Mouse (Mus musculus): ENCODE data around the gene 1500015O10Rik.

The 1500015O10Rik gene

DNA sequence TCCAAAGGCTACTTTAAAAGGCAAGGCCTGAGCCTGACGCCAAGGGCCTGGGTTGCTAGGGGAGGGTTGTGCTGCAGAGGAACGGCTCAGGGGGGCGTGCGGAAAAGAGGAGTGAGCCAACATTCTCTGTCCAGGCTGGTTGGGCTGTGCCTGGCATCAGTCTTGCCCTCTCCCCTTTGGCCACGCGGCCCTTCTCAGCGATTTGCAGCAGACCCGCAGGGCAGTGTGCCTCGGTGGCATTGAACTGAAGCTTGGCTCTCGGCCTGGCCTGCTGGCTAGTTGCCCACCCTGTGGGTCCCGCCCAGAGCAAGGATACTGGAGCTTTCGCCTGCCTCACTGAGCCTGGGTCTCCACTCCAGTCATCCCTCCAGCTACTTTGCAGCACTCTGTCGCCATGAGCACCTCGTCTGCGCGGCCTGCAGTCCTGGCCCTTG is at the start of gene 1500015O10Rik:
1500015O10Rik (plus strand) TSS at position 112 of the 434 bp plus-strand sequence.
- DNase-seq (ENCODE audit: low read depth, low spot score), result no peak

DNA sequence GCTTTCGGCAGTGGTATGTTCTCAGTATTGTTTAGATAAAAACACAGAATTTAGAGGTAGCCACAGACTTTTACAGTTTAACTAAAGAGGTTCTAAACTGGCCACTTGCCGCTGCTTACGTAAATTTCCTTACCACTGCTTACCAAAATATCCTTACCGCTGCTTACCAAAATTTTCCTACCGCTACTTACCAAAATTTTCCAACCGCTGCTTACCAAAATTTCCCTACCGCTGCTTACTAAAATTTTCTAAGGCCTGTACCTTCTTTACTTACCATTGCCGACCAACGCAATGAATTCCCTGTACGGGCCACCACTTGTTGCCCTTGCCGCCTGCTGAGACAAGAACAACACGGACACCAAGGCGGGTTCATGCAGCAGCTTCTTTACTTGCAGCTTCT is 40.4 kb upstream of the 1500015O10Rik start:
- no peak for DNase-seq (ENCODE audit: low read depth, low spot score)

DNA sequence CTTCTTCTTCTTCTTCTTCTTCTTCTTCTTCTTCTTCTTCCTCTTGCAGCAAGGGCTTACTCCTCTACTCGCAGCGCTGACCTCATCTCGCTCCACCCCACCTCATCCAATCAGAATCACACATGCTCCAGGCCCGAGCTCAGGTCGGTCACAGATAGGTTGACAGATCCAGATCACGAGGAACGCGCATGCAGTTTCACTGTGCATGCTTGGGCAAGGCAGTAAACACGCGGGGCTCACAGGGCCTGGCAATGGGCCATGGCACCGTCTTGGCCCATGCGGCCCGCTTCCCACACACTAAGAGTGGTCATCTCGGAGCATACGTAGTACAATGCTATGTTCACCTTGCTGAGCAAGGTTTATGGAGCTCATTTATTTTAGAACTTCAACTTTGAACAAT is 39.9 kb upstream of the 1500015O10Rik start:
- DNase-seq (ENCODE audit: low read depth, low spot score), result no peak

DNA sequence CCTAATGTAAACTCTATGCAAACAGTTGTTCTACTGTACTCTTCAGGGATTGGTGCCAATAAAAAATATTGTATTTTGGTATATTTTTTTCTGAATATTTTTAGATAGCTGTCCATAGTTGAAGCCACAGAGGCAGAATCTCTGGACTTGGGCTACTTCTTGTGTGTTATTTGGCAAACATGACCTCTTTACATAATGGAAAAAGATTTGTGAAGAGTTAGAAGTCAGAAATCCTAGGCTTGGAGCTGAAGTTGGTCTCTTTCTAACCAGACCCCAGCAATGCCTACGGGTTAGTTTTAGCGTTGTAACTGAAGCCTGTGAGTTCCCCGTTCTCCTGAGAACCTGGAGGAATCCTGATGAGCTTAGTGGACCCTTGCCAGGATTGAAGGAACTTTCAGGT is 36.3 kb upstream of the 1500015O10Rik start:
- no peak for DNase-seq (ENCODE audit: low read depth, low spot score)

DNA sequence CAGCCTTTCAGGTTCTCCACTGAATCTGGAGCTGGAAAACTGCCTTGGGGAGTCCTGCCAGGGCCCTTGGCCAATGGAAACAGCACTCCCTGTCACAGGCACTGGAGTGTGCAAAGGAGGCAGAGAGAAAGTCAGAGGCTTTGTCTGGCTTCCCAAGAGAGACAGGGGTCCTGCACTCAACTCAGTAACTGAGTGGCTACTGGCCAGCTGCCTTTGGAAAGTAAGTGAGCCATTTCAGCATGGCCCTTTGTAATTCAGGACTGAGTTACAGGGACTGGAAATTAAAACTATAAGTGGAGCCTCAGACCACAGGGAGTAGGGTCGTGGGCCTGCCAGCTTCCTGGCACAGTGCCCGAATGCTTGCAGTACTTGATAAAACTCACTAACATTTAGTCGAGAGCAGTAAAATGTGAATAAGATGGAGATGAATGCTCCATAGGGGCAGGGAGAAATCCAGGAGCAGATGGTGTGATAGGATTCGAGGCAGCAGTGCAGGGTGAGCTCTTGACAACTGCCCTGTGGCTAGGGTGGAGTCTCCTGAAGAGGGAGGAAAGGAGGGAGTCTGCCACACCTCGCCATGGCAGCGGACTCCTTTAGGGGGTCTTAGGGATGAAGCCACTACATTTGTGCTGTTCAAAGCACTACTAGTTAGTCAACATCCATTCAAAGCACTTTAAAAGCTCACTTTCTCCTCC is 35.4 kb upstream of the 1500015O10Rik start:
- peak; percentile 30 for DNase-seq (ENCODE audit: low read depth, low spot score)

DNA sequence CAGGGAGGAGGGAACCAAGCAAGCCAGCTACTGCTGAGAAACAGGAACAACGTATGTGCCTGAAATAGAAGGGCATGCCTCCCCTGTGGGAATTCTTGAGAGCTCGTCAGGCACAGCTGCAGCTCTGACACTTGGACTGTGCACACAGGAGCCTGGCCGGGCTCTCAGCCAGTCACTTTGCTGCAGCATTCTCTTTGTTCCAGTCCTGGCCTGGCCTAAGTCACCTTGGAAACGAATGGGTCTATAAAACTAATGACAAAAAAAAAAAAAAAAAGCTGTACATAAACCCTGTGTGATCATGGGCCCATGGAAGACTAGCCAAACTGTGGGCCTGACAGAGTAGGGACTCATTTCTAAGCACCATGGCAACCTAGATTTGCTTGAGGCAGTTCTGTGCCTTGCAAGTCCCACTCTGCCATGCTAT is 31.8 kb upstream of the 1500015O10Rik start:
- no peak for DNase-seq (ENCODE audit: low read depth, low spot score)

DNA sequence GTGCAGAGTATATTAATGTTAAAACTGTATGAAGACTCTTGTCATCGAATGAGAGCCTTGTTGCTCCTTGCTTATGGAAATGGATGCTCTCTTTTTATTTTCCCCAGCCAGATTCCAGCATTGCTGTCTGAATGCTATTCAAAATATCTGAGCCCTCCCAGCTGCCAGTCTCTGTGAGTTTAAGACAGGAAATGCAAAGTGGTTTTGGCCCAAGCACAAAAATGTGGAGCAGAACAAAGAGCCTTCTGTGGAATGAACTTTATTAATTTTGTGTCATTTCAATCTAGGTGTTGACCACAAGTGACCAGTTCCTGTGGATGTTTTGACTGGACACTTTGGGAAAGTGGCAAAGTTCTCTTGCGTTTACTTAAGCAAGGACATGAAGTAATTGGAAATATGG is 15.6 kb upstream of the 1500015O10Rik start:
- no peak for DNase-seq (ENCODE audit: low read depth, low spot score)

DNA sequence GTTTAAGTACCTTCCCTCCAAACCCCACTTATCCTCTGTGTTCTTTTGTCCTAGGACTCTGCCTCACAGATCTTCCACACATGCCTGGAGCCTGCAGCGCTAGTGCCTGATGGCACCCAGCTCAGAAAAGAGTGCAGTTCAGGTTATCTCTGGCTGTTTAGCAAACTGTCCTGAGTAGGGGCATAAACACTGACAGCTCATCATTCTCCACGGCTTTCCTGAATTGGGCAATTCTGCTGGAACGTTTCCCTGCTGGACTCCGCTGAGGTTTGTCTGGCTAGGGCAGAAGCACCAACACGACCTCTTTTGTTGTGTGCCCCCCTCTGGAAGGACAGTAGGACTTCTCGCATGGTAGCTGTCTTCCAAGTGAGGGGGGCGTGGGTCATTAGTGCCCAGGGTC is 12.4 kb upstream of the 1500015O10Rik start:
- no peak for DNase-seq (ENCODE audit: low read depth, low spot score)

DNA sequence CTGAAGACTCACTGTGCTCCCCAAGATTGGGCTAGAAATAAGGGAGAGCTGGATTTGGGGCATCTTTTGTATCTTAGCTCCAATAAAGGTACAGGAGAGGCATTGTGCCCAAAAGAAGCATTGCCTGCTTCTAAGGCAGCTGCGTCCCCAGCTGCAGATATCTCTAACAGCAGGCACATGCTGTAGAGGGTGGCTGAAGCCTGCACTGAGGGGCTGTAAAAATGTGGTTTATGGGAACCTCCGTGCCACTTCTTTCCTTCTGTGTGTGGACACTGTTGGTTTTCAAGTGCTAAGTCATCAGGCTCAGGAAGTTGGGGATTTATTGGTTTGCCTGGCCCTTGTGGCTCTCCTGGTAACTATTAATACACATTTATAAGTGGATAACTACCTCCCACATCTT is 11.6 kb upstream of the 1500015O10Rik start:
- no peak for DNase-seq (ENCODE audit: low read depth, low spot score)

DNA sequence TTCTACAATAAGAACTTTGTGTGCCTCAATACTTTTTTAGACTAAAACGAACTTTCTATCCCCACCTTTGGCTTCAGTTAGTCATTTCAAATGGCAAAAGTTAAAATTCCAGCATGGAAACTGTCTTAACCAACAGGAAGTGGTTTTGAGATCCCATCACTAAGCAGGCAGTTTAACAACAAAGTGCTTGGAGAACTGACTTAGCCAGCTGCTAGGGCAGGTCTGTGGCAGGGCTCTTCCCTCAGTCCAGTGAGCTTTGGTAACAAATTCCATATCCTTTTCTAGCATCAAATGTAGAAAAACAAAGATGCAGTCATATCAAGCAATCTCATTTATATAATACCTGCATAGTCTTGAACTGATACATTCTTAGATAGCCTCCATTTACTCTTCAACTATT is 7.9 kb upstream of the 1500015O10Rik start:
- DNase-seq (ENCODE audit: low read depth, low spot score), result no peak

DNA sequence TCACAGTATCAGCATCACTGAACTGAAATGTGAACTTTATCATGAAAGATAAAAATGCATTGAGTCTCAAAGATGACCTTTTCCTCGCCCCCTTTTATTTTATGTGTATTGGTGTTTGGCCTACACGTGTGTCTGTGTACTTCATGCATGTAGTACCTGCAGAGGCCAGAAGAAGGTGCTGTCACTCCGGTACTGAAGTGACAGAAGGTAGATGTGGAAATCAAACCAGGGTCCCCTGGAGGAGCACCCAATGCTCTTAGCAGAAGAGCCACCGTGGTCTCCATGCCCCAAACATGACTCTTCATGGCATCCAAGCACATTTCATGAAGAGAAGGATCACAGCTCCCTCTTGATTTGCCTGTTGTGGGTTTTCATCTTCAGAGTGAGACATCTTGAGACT is 1.7 kb downstream of the 1500015O10Rik start:
- no peak for DNase-seq (ENCODE audit: low read depth, low spot score)

DNA sequence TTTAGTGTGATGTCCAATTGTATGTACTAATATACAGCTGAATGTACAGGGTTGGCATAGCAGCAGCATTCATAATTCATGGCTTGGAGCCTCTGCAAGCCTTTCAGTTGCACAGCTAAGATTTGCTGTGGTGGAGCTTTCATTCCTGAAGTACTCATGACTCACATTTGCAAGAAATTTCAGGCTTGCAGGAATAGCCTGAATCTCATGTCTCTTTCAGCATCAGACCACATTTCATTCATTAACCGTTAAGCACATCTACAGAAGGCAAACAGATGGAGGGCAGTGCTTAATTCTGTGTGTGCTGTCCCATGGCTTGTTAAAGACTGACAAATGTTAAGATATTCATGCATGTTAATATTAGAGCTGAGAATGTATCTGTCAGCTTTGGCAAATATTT is 2.3 kb downstream of the 1500015O10Rik start:
- no peak for DNase-seq (ENCODE audit: low read depth, low spot score)

DNA sequence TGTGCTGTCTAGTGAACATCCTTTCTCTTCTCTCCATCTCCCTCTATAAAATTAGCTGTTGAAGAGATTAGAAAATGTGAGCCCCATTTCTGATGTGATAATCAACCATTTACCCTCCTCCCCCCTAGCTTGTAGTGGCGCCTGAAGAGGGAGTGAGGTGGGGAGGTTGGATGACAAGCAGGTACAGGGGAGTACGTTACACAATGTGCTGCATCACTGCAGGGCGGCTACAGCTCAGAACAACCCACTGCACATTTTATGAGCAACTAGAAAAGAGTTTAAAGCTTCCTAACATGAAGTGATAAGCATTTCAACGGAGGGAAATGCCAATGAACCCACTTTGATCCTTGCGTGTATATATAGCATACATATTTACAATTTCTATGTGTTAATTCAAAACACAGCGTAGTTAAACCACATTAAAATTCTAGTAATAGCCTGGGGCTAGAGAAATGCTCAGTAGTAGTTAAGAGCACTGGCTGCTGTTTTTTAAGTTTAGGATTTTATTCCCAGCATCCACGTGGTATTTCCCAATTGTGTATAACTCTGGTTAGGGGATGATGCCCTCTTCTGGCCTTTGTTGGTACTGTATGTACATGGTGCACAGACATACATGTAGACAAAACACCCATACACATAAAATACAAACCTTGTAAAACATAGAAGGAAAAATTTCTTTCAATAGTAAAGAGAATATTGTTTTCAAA is 7.6 kb downstream of the 1500015O10Rik start:
- no peak for DNase-seq (ENCODE audit: low read depth, low spot score)

DNA sequence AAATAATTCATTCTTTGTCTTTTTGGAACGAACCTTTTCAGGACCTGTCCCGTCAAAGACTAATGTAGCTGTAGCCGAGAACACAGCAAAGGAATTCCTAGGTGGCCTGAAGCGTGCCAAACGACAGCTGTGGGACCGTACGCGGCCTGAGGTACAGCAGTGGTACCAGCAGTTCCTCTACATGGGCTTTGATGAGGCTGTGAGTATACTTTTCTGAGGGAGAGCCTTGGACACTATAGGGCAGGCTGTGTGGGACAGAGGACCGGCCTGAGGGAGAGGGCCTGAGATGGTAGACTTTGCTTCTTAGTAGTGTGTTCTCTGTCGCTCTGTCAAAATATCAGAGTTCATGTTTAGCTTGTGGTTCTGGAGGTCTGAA is 8.1 kb downstream of the 1500015O10Rik start:
- DNase-seq (ENCODE audit: low read depth, low spot score), result no peak

DNA sequence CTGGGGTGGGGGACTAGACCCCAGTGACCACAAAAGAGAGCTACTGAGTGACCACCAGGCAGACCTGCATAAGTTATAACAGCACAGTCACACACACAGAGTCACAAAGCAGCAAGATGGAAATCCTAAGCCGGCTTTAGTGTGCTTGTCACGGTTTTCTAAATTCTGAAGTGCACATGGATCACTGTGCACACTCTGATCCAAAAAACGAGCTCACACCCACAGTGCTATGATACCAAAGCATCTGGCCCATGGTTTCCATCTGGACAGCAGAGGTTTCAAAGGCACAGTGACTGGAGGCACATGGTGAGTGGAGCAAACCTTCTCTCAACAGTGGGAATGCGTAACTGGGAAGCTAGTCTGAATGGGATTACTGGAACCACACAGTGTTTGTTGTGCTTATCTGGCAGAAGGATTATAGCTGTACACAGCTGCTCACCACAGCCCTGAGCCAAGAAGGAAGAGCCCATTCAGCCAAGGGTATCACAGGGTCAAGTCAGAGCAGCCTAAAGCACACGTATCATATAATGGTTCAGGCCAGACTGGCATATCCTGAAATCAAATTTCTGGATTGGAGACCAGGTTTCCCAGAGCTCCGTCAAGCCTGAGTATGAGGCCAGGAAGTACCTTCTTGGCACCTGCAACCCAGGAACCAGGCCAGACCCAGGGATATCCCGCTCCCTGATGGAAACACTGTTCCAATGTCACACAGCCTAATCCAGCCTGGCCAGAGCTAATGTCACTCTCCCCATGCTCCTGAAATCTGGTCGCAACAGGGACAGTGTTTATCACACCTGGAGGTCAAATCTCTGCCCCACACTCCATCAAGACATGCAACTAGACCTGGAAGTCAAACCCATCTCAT is 24.3 kb downstream of the 1500015O10Rik start:
- peak; percentile 9 for DNase-seq (ENCODE audit: low read depth, low spot score)

DNA sequence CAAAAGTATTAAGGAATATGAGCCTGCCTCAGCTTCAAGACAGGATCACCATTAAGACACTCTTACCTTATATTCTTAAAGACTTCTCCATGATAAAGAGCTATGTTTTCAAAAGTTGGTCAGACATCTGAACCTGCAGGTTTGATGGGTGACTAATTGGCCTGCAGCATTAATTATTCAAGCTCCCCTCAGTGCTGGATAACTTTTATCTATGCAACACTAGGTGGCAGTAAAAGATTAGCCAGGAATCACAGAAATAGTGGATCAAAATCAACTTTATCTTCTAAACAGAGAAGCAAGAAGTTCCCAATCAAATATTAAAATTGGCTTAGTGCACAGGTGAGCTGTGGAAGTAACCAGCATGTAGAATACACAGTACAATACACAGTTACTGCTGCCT is 29.7 kb downstream of the 1500015O10Rik start:
- no peak for DNase-seq (ENCODE audit: low read depth, low spot score)

DNA sequence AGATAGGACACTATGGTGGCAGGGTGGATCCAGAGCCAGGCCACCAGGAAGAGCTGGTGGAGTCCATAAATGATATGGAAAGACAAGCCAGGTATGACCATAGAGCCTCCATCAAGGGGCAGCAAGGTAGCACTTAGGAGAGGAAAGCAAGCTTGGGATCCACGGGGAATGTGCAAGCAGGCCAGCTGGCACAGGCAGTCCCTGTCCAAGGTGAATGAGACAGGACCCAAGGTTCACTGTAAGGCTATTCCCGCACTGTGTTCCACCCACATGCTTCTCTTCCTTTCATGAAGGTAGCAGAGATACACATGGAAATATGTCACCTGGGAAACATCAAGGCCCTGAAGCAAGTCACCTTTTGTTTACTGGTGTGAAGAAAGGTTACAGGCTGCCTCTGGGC is 34.1 kb downstream of the 1500015O10Rik start:
- DNase-seq (ENCODE audit: low read depth, low spot score), result no peak

DNA sequence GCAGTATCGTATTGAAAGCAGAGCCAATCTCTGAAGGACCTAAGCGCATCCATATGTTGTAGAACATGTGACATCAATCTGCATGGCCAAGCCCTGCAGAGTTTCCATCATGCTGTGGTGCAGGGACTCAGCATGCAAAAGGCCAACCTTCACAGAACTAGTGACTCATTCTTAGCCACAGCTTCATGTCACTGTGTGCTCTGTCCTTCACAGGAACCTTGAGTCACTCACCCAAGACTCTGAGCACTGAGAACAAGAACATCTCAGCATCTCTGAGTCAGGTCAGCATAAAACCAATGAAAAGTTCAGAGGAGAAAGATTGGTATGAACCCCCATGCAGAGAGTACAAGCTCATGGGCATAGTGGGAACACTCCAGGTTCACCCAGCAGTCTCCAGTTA is 35.9 kb downstream of the 1500015O10Rik start:
- DNase-seq (ENCODE audit: low read depth, low spot score), result no peak

DNA sequence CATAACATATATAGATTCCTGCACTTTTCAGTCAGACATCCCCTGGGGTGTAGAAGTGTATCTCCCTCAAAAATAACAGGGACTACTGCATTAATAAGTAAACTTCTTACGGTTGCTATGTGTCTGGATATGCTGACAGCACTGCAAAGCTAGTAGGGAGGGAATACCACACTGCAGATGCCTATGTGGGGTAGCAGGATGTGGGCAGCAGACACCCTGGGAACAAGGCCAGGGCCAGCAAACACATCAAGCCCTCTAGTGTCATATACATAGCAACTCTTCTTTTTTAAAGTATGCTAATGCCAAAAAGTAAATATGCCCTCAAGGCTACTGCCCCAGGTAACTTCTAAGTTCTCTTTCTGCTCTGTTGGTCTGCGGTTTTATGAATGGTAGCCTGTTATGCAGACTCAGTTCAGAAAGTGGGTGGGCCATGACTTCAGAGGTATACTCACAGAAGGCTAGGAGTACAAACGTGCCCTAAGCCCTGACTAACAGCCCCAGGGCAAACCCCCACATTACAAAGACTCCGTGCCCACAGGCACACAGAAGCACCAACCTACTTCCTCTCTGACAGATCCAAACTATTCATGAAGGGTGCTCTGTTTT is 38.1 kb downstream of the 1500015O10Rik start:
- DNase-seq (ENCODE audit: low read depth, low spot score), result no peak

DNA sequence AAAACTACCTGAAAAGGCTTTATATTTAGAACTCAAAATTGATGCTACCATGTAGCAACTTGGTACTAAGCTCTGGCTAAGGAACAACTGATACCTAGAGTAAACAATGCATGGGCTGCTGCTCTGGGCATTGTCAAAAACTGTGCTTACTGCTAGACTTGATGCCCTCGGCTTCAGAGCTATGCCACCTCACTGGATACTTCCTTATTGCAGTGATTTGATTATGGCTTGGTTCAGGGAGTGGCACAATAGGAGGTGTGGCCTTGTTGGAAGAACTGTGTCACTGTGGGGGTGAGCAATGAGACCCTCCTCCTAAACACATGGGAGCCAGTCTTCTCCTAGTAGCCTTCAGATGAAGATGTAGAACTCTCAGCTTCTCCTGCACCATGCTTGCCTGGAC is 38.9 kb downstream of the 1500015O10Rik start:
- DNase-seq (ENCODE audit: low read depth, low spot score), result no peak

DNA sequence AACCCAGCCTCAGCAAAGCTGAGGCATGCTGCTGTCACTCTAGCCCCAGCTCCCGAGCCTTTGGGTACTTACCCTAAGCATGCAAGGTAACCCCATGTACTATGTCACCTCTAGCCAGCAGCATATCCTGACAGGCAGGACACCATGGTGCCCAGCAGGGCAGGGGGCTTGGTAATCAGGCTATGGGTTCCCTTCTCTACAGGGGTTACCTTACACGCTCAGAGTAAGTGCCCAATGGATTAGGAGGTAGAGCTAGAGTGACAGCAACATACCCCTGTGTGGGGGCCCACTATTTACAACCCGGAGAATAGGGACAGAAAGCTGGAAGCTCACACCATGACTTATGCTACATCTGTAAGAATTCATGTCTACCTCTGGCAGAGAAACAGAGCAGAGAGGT is 39.6 kb downstream of the 1500015O10Rik start:
- no peak for DNase-seq (ENCODE audit: low read depth, low spot score)

DNA sequence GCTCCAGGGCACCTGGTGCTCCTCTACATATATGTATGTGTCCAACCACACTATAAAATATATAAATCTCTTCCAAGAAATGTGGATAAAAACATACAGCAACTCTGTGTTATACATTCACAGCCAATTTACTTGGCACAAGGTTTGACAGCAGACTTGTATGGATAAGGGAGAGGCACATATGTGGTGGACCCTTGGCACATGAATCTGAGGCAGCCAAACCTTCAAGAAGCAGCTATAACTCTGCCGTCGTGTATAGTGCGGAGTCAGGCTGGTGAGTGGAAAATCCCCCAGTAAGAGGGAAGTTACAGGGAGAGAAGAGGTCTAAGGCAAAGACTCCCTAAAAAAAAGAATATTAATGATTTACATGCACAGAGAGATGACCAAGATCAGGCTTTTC is 42.3 kb downstream of the 1500015O10Rik start:
- no peak for DNase-seq (ENCODE audit: low read depth, low spot score)
